Mouse (Mus musculus) myocyte (in vitro differentiated cells): ENCODE measurements around the gene Clec4a1. TPM values are rescaled to one million over a fixed set of nuclear protein-coding genes. Genes with fewer than 3 reads are reported as not detected.

Source experiments
- H3K27me3 ChIP-seq: one replicate; pipeline ENCODE4 v1.6.1; 2011; ENCODE audit not compliant: control insufficient read depth, insufficient read depth, insufficient read length
- H3K36me3 ChIP-seq: one replicate; pipeline ENCODE4 v1.6.1; 2011; ENCODE audit not compliant: control insufficient read depth, insufficient read depth
- H3K4me2 ChIP-seq: one replicate; pipeline ENCODE4 v1.6.1; 2011; ENCODE audit warnings: low read depth, control low read depth
- H3K4me3 ChIP-seq: one replicate; pipeline ENCODE4 v1.5.1; 2011; ENCODE audit warnings: mild to moderate bottlenecking, control low read depth, moderate library complexity
- H3K79me2 ChIP-seq: one replicate; pipeline ENCODE4 v1.6.1; 2011; ENCODE audit not compliant: control insufficient read depth, insufficient read depth
- H3ac ChIP-seq: one replicate; pipeline ENCODE4 v1.6.1; 2011; ENCODE audit not compliant: control insufficient read depth, insufficient read length
- CEBPB ChIP-seq: IDR thresholded peaks from 2 replicates; pipeline ENCODE4 v1.6.1; 2011; ENCODE audit warnings: mild to moderate bottlenecking, moderate library complexity; ENCODE audit not compliant: poor library complexity, insufficient read depth, severe bottlenecking
- E2F4 ChIP-seq: IDR thresholded peaks from one replicate; pipeline ENCODE4 v1.6.1; 2011; ENCODE audit warnings: mild to moderate bottlenecking, control low read depth, moderate library complexity; ENCODE audit not compliant: insufficient read depth
- MAX ChIP-seq: IDR thresholded peaks from one replicate; pipeline ENCODE4 v1.6.1; 2011; ENCODE audit warnings: low read depth, mild to moderate bottlenecking, control low read depth
- MYOD1 ChIP-seq, 3 experiments: IDR thresholded peaks; one replicate each; pipeline ENCODE4 v1.6.1; 2011; ENCODE audit warnings: control low read depth in 2 of 3, low read depth in 2 of 3, mild to moderate bottlenecking in 2 of 3, moderate library complexity in 1 of 3; ENCODE audit not compliant: insufficient read length in 2 of 3, control insufficient read depth in 1 of 3
- MYOG ChIP-seq, 3 experiments: IDR thresholded peaks; one replicate each; pipeline ENCODE4 v1.6.1; 2011; ENCODE audit warnings: control low read depth in 2 of 3, low read depth in 2 of 3, mild to moderate bottlenecking in 2 of 3; ENCODE audit not compliant: insufficient read length in 2 of 3, control insufficient read depth in 1 of 3, insufficient read depth in 1 of 3
- POLR2A ChIP-seq: IDR thresholded peaks from one replicate; pipeline ENCODE4 v1.6.1; 2011; ENCODE audit warnings: low read depth, mild to moderate bottlenecking, control low read depth, moderate library complexity; ENCODE audit not compliant: insufficient read length
- POLR2AphosphoS2 ChIP-seq: IDR thresholded peaks from one replicate; pipeline ENCODE4 v1.6.1; 2011; ENCODE audit warnings: low read depth, control low read depth; ENCODE audit not compliant: insufficient read length
- REST ChIP-seq: IDR thresholded peaks from one replicate; pipeline ENCODE4 v1.6.1; 2011; ENCODE audit warnings: mild to moderate bottlenecking, control low read depth, moderate library complexity; ENCODE audit not compliant: insufficient read depth, insufficient read length
- SRF ChIP-seq: IDR thresholded peaks from one replicate; pipeline ENCODE4 v1.6.1; 2011; ENCODE audit warnings: low read depth; ENCODE audit not compliant: control insufficient read depth, insufficient read length
- TCF12 ChIP-seq: IDR thresholded peaks from one replicate; pipeline ENCODE4 v1.6.1; 2011; ENCODE audit warnings: mild to moderate bottlenecking, control low read depth; ENCODE audit not compliant: poor library complexity, insufficient read depth, severe bottlenecking
- TCF3 ChIP-seq: IDR thresholded peaks from one replicate; pipeline ENCODE4 v1.6.1; 2011; ENCODE audit warnings: low read depth, control low read depth; ENCODE audit not compliant: insufficient read length
- USF1 ChIP-seq: IDR thresholded peaks from one replicate; pipeline ENCODE4 v1.6.1; 2011; ENCODE audit warnings: low read depth, mild to moderate bottlenecking, control low read depth, moderate library complexity
- polyA plus RNA-seq: library from polyadenylated mRNA; unstranded; fragments of >200 nt; fragmentation: generic; extraction: Trizol; gene quantifications from one replicate; pipeline ENCODE4 v1.2.1, GENCODE M21; 2012; ENCODE audit warnings: missing spikeins

The Clec4a1 gene
- polyA plus RNA-seq, 1 experiment, result not detected

GRCm38 (mm10) chr6:122946760-122947159 is 25.1 kb downstream of the Clec4a1 start:
- no peaks in the 10 kb centered on the region for H3K36me3 ChIP-seq
- H3ac ChIP-seq, result no peak overlapping the region
- H3K4me3 ChIP-seq, result no peak overlapping the region
- no peak for TF ChIP-seq POLR2AphosphoS2
- no peak for TF ChIP-seq CEBPB
- no peak for TF ChIP-seq MAX
- no peak for TF ChIP-seq TCF3
- TF ChIP-seq USF1, result no peak
- TF ChIP-seq TCF12, result no peak
- TF ChIP-seq POLR2A, result no peak
- TF ChIP-seq MYOD1 (IDR thresholded peaks at IDR 0.05; ENCODE audit: control insufficient read depth in 1 of 3, insufficient read length in 2 of 3, low read depth in 2 of 3), result no peak
- no peak for TF ChIP-seq E2F4
- TF ChIP-seq MYOG (IDR thresholded peaks at IDR 0.05; ENCODE audit: control insufficient read depth in 1 of 3, insufficient read depth in 1 of 3, insufficient read length in 2 of 3, low read depth in 2 of 3), result no peak
- no peak for TF ChIP-seq SRF
- no peak for TF ChIP-seq REST
- H3K79me2 ChIP-seq, result no peaks in the 10 kb centered on the region
- no peak overlapping the region for H3K4me2 ChIP-seq
- H3K27me3 ChIP-seq, result no peaks in the 10 kb centered on the region

- no peaks in the 10 kb centered on the region for H3K36me3 ChIP-seq
- H3K4me3 ChIP-seq, result no peak within 1 kb of the TSS
- H3K4me2 ChIP-seq, result no peak within 1 kb of the TSS
- no peaks in the 10 kb centered on the region for H3K27me3 ChIP-seq
- no peak within 1 kb of the TSS for H3ac ChIP-seq
- H3K79me2 ChIP-seq, result no peaks in the 10 kb centered on the region
- TF ChIP-seq POLR2AphosphoS2 (no peak), REST (no peak), TCF12 (no peak), CEBPB (no peak), MAX (no peak), MYOG (IDR thresholded peaks at IDR 0.05; ENCODE audit: control insufficient read depth in 1 of 3, insufficient read depth in 1 of 3, insufficient read length in 2 of 3, low read depth in 2 of 3) (no peak), POLR2A (no peak), USF1 (no peak), SRF (no peak), E2F4 (no peak)
These were observed 30.8 kb downstream of the Clec4a1 start, which contains the start of gene Clec4a3 for GRCm38 (mm10) chr6:122952401-122952800. Gene Clec4a3, plus strand, starts transcription at chr6:122952515.

GRCm38 (mm10) chr6:122964562-122964961 is 42.9 kb downstream of the Clec4a1 start:
- Histone ChIP-seq H3K36me3 (no peaks in the 10 kb centered on the region), H3K4me2 (no peak overlapping the region), H3K79me2 (no peaks in the 10 kb centered on the region), H3ac (no peak overlapping the region), H3K4me3 (no peak overlapping the region), H3K27me3 (no peaks in the 10 kb centered on the region)
- TF ChIP-seq TCF3, result no peak
- TF ChIP-seq REST, result no peak

GRCm38 (mm10) chr6:122969048-122969447 is 47.4 kb downstream of the Clec4a1 start:
- H3K36me3 ChIP-seq, result no peaks in the 10 kb centered on the region
- H3K27me3 ChIP-seq, result no peaks in the 10 kb centered on the region
- H3K4me2 ChIP-seq, result no peak overlapping the region
- no peak overlapping the region for H3ac ChIP-seq
- no peak overlapping the region for H3K4me3 ChIP-seq
- TF ChIP-seq TCF12 (no peak), REST (no peak), CEBPB (no peak), MYOD1 (IDR thresholded peaks at IDR 0.05; ENCODE audit: control insufficient read depth in 1 of 3, insufficient read length in 2 of 3, low read depth in 2 of 3) (no peak), TCF3 (no peak), SRF (no peak), MAX (no peak), MYOG (IDR thresholded peaks at IDR 0.05; ENCODE audit: control insufficient read depth in 1 of 3, insufficient read depth in 1 of 3, insufficient read length in 2 of 3, low read depth in 2 of 3) (no peak), POLR2A (no peak), USF1 (no peak), POLR2AphosphoS2 (no peak), E2F4 (no peak)
- H3K79me2 ChIP-seq, result no peaks in the 10 kb centered on the region

Other genes starting within 250 kb of the Clec4a1 start
- 0.10 TPM for gene Nanog, start 214.4 kb upstream of the Clec4a1 start, polyA plus RNA-seq
- gene Slc2a3, start 120.2 kb upstream of the Clec4a1 start, polyA plus RNA-seq, result 1.2 TPM
- 9.7 TPM for gene Foxj2, start 101.9 kb upstream of the Clec4a1 start, polyA plus RNA-seq
- gene C3ar1, start 65.7 kb upstream of the Clec4a1 start, polyA plus RNA-seq, result 0.19 TPM
- gene Necap1, start 47.4 kb upstream of the Clec4a1 start, polyA plus RNA-seq, result 21.9 TPM
- gene Clec4a3, start 30.7 kb downstream of the Clec4a1 start, polyA plus RNA-seq, result not detected
- not detected for gene Clec4a4, start 68.5 kb downstream of the Clec4a1 start, polyA plus RNA-seq
- not detected for gene Clec4b1, start 128.1 kb downstream of the Clec4a1 start, polyA plus RNA-seq
- not detected for gene Clec4a2, start 184.6 kb downstream of the Clec4a1 start, polyA plus RNA-seq